Mouse (Mus musculus) lung, postnatal 25 days (tissue): ENCODE measurements at regions not wholly inside any gene's neighbourhood (a gene's known extent, or its start where the extent isn't known, plus 50 kb on each side); places are given as distances from the start of the nearest gene placed in this dataset.

ENCODE experiments used
- DNase-seq: peaks from one replicate; pipeline ENCODE4 v3.0.0; 2022; ENCODE audit warnings: low spot score

GRCm38 (mm10) chr14:17234898-17235297 is 415.9 kb upstream of the Rarb start:
- no peak for DNase-seq

DNA sequence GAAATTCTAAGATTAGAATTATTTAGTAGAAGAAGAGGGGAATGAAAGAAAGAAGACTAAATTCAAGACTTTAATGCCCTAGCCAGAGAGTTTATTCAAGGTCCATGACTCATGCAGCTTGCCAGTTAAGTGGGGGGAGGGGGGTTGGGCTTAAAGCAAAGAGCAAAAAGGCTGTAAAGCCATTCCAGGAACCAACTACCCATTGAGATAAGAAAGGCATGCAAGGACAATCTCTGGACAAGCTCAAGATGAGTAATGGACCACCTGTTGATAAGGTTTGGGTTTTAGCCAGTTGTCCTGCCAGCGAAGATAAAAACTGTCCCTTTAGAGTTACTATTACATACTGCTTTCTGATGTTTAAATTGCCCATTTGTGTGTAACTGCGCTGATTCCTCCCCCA is 392.5 kb upstream of the Rarb start:
- DNase-seq, result no peak

- no peak for DNase-seq
These were observed 386.7 kb upstream of the Rarb start for GRCm38 (mm10) chr14:17205691-17206090.

GRCm38 (mm10) chr14:17203251-17204015 is 384.5 kb upstream of the Rarb start:
- DNase-seq, result no peak

GRCm38 (mm10) chr14:17192953-17193352 is 374.0 kb upstream of the Rarb start:
- no peak for DNase-seq

DNA sequence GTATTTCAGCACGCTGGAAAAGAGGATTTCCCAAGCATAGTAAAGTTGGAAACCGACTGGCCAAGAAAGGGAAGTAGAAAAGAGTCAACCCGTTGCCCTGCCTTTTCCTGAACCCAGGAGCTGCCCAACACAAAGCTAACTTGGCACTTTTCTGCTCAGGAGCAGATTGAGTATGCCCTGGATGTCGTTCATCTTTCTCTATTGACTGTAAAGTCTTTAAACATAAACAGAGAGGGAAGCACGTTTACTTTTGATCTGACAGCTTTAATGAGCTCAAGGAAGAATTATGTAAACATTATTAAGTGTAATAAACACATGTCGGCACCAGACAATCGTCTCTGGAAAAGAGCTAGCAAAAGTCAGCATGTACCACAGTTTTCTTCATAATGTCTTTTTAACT is 354.3 kb upstream of the Rarb start:
- DNase-seq, result peak; percentile 20

- peak; percentile 80 for DNase-seq
These were observed 353.6 kb upstream of the Rarb start for GRCm38 (mm10) chr14:17172330-17173110.

DNA sequence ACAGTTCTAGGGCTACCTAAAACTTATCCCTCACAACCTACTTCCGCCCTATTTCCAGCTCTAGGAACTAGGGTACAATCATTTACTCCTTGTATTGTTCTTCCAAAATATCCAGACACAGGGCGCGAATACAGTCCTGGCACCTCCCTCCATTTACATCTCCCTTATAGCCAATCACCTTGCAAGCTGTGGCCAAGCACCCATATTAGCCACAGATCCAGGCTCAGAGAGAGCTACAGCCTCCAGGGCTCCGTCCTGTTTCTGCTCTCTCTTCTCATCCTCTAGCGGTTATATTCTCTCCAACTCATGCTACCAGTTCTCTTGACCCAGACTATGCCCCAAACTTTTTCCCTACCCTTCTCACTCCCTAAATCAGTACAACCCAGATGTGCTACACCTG is 352.9 kb upstream of the Rarb start:
- DNase-seq, result no peak

DNA sequence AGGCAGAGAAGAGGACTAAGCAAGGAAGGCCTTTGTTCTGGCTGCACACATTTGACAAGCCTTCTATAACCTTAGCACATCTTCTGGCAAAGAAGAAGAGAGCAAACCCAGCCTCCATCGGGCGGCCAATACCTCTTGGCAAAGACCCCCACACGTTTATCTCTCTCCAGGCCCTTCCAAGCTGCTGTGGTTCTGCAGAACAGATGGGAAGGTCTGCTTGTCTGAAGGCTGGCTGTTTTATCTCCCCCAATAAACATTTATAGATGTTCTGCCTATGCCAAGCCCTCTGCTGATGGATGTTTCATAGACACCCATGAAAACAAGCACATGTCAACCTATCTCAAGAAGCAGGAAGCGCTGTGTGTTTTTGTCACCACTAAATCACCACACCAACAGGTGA is 339.4 kb upstream of the Rarb start:
- no peak for DNase-seq

DNA sequence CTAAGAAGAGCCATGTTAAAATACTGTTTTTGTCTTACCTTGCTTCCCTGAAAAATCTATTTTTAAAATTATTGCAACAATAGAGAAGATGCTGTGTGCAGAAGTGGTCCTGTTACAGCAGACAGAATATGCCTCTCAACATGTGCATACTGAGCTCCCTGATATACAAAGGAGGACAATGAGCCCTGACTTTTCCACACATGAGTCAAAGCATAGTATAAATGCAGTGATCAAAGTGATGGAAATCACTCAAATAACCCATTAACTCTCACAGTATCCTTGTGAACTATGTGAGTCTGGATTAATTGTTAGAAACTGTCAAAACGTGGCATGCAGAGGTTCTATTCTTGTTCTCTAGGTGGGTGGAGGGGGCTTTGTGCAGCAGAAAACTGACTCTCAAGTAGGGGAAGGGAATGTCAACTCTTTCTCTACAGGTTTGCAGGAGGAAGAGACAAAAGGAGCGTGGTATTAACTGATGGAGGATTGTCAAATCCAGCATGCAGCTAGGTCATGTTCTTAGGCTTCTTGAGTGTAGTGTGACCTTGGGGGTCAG is 337.5 kb upstream of the Rarb start:
- DNase-seq, result no peak

- DNase-seq, result peak; percentile 45
These were observed 301.7 kb upstream of the Rarb start for GRCm38 (mm10) chr14:17120679-17121078.

- DNase-seq, result no peak
These were observed 287.7 kb upstream of the Rarb start for GRCm38 (mm10) chr14:17106668-17107067.

- no peak for DNase-seq
These were observed 283.5 kb upstream of the Rarb start for GRCm38 (mm10) chr14:17102486-17102885.

- DNase-seq, result no peak
These were observed 271.6 kb upstream of the Rarb start for GRCm38 (mm10) chr14:17090573-17090937.

DNA sequence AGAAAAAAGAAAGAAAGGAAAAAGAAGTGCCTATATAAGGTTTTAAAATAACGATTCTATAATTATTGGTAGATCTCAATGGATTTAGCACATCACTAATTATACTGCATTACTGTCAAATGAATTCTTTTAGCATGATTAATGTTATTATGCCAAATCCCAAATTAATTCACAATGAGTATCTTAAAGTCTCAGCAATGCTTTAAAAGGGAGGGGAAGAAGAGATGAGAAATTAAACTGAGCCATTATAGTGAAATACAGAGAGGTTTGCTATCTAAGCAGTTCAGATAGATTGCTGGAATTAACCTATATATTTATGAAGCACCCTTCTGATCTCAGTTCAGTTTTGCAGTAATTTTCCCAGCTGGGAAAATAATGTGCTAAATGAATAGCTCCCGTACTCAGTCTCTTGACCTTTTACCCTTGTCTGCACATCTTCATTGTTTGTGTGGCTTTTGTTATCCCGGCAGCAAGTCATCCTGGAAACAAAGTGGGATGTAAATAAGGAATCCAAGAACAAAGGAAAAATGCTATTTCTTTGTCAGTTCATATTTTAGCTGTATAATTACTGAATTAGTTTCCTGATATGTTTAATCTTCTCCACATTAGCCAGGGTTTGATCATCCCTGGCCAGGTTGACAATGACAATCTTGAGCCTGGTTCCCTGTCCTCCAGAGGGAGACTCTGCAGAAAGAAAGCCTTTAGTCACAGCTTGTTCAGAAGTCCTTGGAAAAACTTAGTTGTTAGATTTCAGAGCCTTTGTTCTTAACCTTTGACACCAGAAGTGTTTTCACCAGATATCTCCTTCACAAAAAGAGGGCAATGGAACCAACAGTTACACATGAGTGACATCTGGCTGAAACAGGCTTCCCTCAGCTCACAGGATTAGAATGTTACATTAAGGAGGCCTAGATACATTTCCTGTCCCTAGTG is 270.9 kb upstream of the Rarb start:
- DNase-seq, result no peak

GRCm38 (mm10) chr14:17089089-17089634 is 270.2 kb upstream of the Rarb start:
- DNase-seq, result peak; percentile 35

- no peak for DNase-seq
These were observed 268.9 kb upstream of the Rarb start for GRCm38 (mm10) chr14:17087828-17088227.

- peak; percentile 3 for DNase-seq
These were observed 265.0 kb upstream of the Rarb start for GRCm38 (mm10) chr14:17083907-17084306.

DNA sequence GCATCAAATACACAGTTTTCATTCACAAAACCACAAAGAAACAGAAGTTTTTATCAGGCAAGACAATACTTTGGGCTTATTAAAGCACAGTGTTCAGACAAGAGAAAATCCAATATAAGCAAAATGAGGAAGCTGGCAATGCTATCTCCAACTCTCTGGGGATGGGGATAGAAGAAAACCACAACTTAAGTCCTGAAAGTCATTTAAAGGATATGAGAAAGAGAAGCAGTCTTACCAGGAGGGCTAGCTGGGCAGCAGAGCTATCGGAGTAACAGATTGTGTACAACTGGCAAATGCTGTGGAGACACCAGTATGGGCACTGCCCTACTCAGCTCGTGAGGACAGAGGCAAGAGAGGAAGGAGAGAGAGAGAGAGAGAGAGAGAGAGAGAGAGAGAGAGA is 262.9 kb upstream of the Rarb start:
- DNase-seq, result no peak

- DNase-seq, result no peak
These were observed 260.6 kb upstream of the Rarb start for GRCm38 (mm10) chr14:17079513-17079912.

DNA sequence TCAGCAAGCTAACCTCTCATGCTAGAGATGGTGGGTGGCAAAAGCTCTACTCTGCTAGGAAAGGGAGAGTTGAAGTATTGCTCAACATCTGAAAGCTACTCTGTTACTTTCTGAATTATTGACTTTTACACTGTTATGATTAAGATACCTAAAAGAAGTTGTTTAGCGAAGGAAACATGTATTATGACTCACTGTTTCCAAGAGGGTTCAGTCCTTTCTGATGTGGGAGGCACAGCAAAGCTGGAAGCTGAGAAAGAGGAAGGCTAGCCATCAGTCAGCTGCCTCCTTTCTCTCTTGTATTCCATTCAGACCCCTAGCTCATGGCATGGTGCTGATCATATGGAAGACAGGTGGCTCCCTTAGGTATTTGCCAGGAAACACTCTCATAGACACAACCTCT is 242.4 kb upstream of the Rarb start:
- DNase-seq, result peak; percentile 8

DNA sequence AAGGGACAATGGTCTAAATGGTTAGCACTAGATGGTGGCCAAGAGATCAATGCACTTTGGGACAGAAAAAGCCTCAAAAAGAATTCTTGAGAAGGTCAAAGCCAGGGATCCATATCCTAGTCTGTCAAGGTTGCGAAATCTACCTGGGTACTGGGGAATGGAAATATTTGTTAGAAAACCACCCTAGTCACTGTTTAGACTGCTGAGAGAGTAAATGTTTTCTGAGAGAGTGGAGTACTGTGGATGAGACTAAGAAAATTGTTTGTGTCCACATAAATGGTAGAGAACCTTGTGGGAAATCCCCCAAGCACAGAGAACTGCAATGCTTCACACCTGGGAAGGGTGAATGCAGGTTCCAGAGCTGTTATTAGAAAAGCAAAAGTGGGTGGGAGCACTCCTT is 239.5 kb upstream of the Rarb start:
- no peak for DNase-seq
